Comparison of ENCODE assay signal across 23 mouse cellular contexts in the genomic region with DNA sequence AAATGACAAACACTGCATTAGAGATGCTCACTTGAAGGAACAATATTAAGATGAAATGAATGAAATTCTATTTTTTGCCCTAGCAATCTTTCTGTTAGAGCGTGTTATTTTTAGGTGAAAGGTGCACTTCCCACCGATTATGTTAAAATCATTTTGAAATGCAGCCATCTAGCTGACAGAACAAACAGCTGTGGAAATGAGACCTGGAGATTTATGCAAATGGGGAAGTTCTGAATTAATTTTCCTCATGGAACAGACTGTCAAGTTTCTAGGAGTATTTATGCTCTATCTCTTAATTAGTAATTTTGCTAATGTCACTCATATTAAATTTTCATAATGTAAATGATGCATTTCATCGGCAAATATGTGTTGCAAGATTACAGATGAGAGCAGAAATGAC.
"Had no signal": no experiment of that assay in that cellular context is flagged by ENCODE, and none has a peak within 500 bp of the region (broad histone marks: within the 10 kb centered on the region; RNA-seq: fewer than 3 reads in every experiment).

No protein-coding gene starts in this region.

- H3K36me3 ChIP-seq: limb, embryonic 10.5 days; limb, embryonic 13.5 days; liver, embryonic 12.5 days; liver, embryonic 15.5 days; lung, embryonic 15.5 days; midbrain, embryonic 10.5 days; midbrain, embryonic 13.5 days; neural tube, embryonic 12.5 days; neural tube, embryonic 15.5 days; stomach, embryonic 15.5 days had no signal

- H3K9ac ChIP-seq: limb, embryonic 13.5 days; liver, embryonic 12.5 days; liver, embryonic 15.5 days; lung, embryonic 15.5 days; midbrain, embryonic 13.5 days; neural tube, embryonic 12.5 days; neural tube, embryonic 15.5 days; stomach, embryonic 15.5 days had no signal

- H3K9me3 ChIP-seq: limb, embryonic 10.5 days; limb, embryonic 13.5 days; liver, embryonic 12.5 days; liver, embryonic 15.5 days; lung, embryonic 15.5 days; megakaryocyte, embryonic 14.5 days; midbrain, embryonic 10.5 days; midbrain, embryonic 13.5 days; neural tube, embryonic 12.5 days; neural tube, embryonic 15.5 days; stomach, embryonic 15.5 days had no signal

- H3K4me3 ChIP-seq: limb, embryonic 10.5 days; limb, embryonic 13.5 days; liver, embryonic 12.5 days; liver, embryonic 15.5 days; lung, embryonic 15.5 days; megakaryocyte, embryonic 14.5 days; midbrain, embryonic 10.5 days; midbrain, embryonic 13.5 days; neural tube, embryonic 12.5 days; neural tube, embryonic 15.5 days; stomach, embryonic 15.5 days had no signal

- H3K4me1 ChIP-seq: limb, embryonic 10.5 days; limb, embryonic 13.5 days; liver, embryonic 12.5 days; liver, embryonic 15.5 days; lung, embryonic 15.5 days; megakaryocyte, embryonic 14.5 days; midbrain, embryonic 10.5 days; midbrain, embryonic 13.5 days; neural tube, embryonic 12.5 days; neural tube, embryonic 15.5 days; stomach, embryonic 15.5 days had no signal

- H3K4me2 ChIP-seq: limb, embryonic 13.5 days; liver, embryonic 12.5 days; liver, embryonic 15.5 days; lung, embryonic 15.5 days; midbrain, embryonic 13.5 days; neural tube, embryonic 12.5 days; neural tube, embryonic 15.5 days; stomach, embryonic 15.5 days had no signal

- ATAC-seq: liver, embryonic 12.5 days; midbrain, embryonic 13.5 days had no signal

- DNase-seq: kidney, adult 9 months; kidney, postnatal 14 days; kidney, postnatal 4 days; liver; lung, adult 18-20 months; lung, postnatal 10 days; lung, postnatal 36 days; right cerebral cortex, adult 18-20 months; right cerebral cortex, postnatal 14 days; spleen, adult 18-20 months; thymus, adult 18-20 months; thymus, postnatal 4 days had no signal

- H3K27ac ChIP-seq: limb, embryonic 10.5 days; limb, embryonic 13.5 days; liver, embryonic 12.5 days; liver, embryonic 15.5 days; lung, embryonic 15.5 days; midbrain, embryonic 10.5 days; midbrain, embryonic 13.5 days; neural tube, embryonic 12.5 days; neural tube, embryonic 15.5 days; stomach, embryonic 15.5 days had no signal

- H3K27me3 ChIP-seq: limb, embryonic 13.5 days; liver, embryonic 12.5 days; liver, embryonic 15.5 days; lung, embryonic 15.5 days; megakaryocyte, embryonic 14.5 days; midbrain, embryonic 13.5 days; neural tube, embryonic 12.5 days; neural tube, embryonic 15.5 days; stomach, embryonic 15.5 days had no signal
